Mouse (Mus musculus) brain, embryonic 14.5 days (tissue): ENCODE data around the gene Cdk19.

Source experiments
- CTCF ChIP-seq: fragments of 200-500 bp; IDR thresholded peaks from 2 replicates; pipeline ENCODE4 v1.5.1; 2012; ENCODE audit warnings: inconsistent platforms, mild to moderate bottlenecking, moderate library complexity, borderline replicate concordance; ENCODE audit not compliant: insufficient read depth, insufficient read length; ENCODE audit errors: extremely low read depth
- POLR2A ChIP-seq: fragments of 200-500 bp; IDR thresholded peaks from 2 replicates; pipeline ENCODE4 v1.6.1; 2012; ENCODE audit warnings: mild to moderate bottlenecking, inconsistent platforms, borderline replicate concordance; ENCODE audit not compliant: poor library complexity, insufficient read depth, insufficient read length, severe bottlenecking; ENCODE audit errors: extremely low read depth

DNA sequence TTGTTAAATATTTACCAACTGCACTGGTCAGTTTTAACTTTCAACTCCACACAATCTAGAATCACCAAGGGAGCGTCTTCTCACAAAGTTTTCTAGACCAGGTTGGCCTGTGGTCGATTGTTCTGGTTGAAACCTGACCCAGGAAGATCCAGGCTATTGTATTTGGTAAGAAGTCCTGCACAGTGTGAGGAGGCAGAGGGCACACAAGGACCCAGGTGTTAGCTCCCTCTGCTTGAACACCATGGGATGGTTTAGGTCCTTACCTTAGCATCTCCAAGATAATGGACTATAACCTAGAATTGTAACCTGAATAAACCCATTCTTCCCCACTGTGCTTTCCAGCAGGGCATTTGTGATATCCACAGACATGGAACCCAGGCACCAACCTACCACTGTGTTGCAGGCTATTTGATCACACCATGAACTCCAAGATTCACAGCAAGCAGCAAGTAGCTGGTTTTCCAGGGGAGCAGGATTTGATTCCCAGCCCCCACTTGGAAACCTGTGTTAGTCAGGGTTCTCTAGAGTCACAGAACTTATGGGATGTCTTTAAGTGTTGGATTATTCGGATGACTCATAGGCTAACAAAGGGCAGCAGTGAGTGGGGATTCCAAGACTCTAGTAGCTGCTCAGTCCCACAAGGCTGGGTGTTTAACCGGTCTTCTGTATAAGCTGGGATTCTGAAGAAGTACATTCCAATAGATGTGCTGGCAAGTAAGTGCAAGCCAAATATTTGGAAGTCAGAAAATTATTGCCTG, 31.4 kb upstream of the Cdk19 start:
- no peak for TF ChIP-seq CTCF
- TF ChIP-seq POLR2A, result no peak
